Mouse (Mus musculus) embryo, embryonic 11 days (tissue): ENCODE measurements around the gene Usp32.

ENCODE experiments used
- DNase-seq: peaks from one replicate; pipeline ENCODE4 v3.0.0-alpha.2; 2015

Gene Usp32

GRCm38 (mm10) chr11:84945841-84946240 is 194.1 kb downstream of the Usp32 start:
- DNase-seq = no peak

GRCm38 (mm10) chr11:84944639-84945435 is 195.1 kb downstream of the Usp32 start:
- peak; percentile 49 for DNase-seq

- peak; percentile 88 for DNase-seq
Observed at GRCm38 (mm10) chr11:84943948-84944347, 196.0 kb downstream of the Usp32 start.

- DNase-seq = no peak
Observed at GRCm38 (mm10) chr11:84940140-84940539, 199.8 kb downstream of the Usp32 start.

GRCm38 (mm10) chr11:84939508-84940053 is 200.4 kb downstream of the Usp32 start:
- no peak for DNase-seq
